ENCODE assay signal across 22 mouse cellular contexts in genomic region chr4:117612713-117613112, GRCm38 (mm10).
DNase-seq lines count a peak whose midpoint lies in the region; ATAC-seq lines count a peak whose summit lies in the region.
"Had no signal": no experiment of that assay in that cellular context is flagged by ENCODE, and none has a peak within 500 bp of the region (broad histone marks: within the 10 kb centered on the region; RNA-seq: fewer than 3 reads in every experiment).

No protein-coding gene starts in this region.

- no peaks in the 10 kb centered on the region for H3K9me3 ChIP-seq in liver, embryonic 11.5 days (ENCODE audit: control insufficient read depth, low read length)
- H3K9me3 ChIP-seq in kidney, embryonic 15.5 days (replicated peaks) = no peaks in the 10 kb centered on the region
- H3K9me3 ChIP-seq: forebrain, embryonic 10.5 days; G1E; heart, embryonic 15.5 days; lung, embryonic 15.5 days had no signal

- H3K4me3 ChIP-seq in liver, embryonic 11.5 days (ENCODE audit: low read depth, low read length) = no peak overlapping the region
- no peak overlapping the region for H3K4me3 ChIP-seq in kidney, embryonic 15.5 days (replicated peaks)
- H3K4me3 ChIP-seq: forebrain, embryonic 10.5 days; heart, embryonic 15.5 days; lung, embryonic 15.5 days had no signal

- ATAC-seq in liver, embryonic 11.5 days (replicated peaks; ENCODE audit: low FRiP score) = peak; percentile 58
- peak; percentile 34; the same call in 1 of the 2 replicates for ATAC-seq in megakaryocyte-erythroid progenitor cell, adult 5-6 weeks (replicated peaks; ENCODE audit: low FRiP score, low TSS enrichment, poor library complexity, severe bottlenecking)
- ATAC-seq in kidney, embryonic 15.5 days (replicated peaks; ENCODE audit: low FRiP score) = no peak
- ATAC-seq: forebrain, embryonic 16.5 days; hindbrain, postnatal 0 days; Patski had no signal

- H3K4me2 ChIP-seq in liver, embryonic 11.5 days = no peak overlapping the region
- H3K4me2 ChIP-seq in kidney, embryonic 15.5 days = no peak overlapping the region
- H3K4me2 ChIP-seq: heart, embryonic 15.5 days; lung, embryonic 15.5 days had no signal

- peak; percentile 88 for DNase-seq in heart, adult 11 months
- no peak for DNase-seq in heart, postnatal 10 days
- peak; percentile 65 for DNase-seq in ZHBTc4 (ENCODE audit: low read depth, low spot score)
- no peak for DNase-seq in liver, embryonic 11.5 days (ENCODE audit: low spot score)
- no peak for DNase-seq in adrenal gland, postnatal 36 days
- no peak for DNase-seq in frontal cortex, adult 2 months (ENCODE audit: extremely low spot score in 1 of 2, low spot score in 1 of 2)
- DNase-seq: adrenal gland, adult 2 months; cerebellum, adult 11-12 months; cerebellum, postnatal 14 days; kidney, adult 18-20 months; kidney, postnatal 10 days; lung, postnatal 36 days; thymus, postnatal 25 days had no signal

- no peak overlapping the region for H3K27ac ChIP-seq in liver, embryonic 11.5 days (ENCODE audit: low read depth, low read length)
- no peak overlapping the region for H3K27ac ChIP-seq in kidney, embryonic 15.5 days
- H3K27ac ChIP-seq: forebrain, embryonic 10.5 days; heart, embryonic 15.5 days; hindbrain, postnatal 0 days; lung, embryonic 15.5 days had no signal

- no peaks in the 10 kb centered on the region for H3K27me3 ChIP-seq in liver, embryonic 11.5 days (replicated peaks; ENCODE audit: control insufficient read depth, insufficient read depth, low read length)
- no peaks in the 10 kb centered on the region for H3K27me3 ChIP-seq in kidney, embryonic 15.5 days
- H3K27me3 ChIP-seq: heart, embryonic 15.5 days; lung, embryonic 15.5 days; Patski had no signal

- peaks cover 39% of the 10 kb centered on the region for H3K4me1 ChIP-seq in liver, embryonic 11.5 days (replicated peaks; ENCODE audit: control insufficient read depth, insufficient read depth, low read length)
- peaks cover 21% of the 10 kb centered on the region for H3K4me1 ChIP-seq in kidney, embryonic 15.5 days
- H3K4me1 ChIP-seq: lung, embryonic 15.5 days had no signal

- intact Hi-C loops in heart, postnatal 10 days (cut with DNase I) = no loop called here

- H3K36me3 ChIP-seq in liver, embryonic 11.5 days (ENCODE audit: control insufficient read depth, insufficient read depth, low read length) = peaks cover 12% of the 10 kb centered on the region
- peaks cover 68% of the 10 kb centered on the region for H3K36me3 ChIP-seq in kidney, embryonic 15.5 days

- H3K9ac ChIP-seq in liver, embryonic 11.5 days (ENCODE audit: low read depth, low read length) = no peak overlapping the region
- no peak overlapping the region for H3K9ac ChIP-seq in kidney, embryonic 15.5 days
- H3K9ac ChIP-seq: heart, embryonic 15.5 days; lung, embryonic 15.5 days had no signal

- 76% methylated on average over 5 of the region's 5 CpGs for WGBS in liver, embryonic 11.5 days
- 93% methylated on average over 5 of the region's 5 CpGs for WGBS in kidney, embryonic 15.5 days

Comparison
In these comparisons a context has a peak if more than half of its experiments do, and no peak if none do; other contexts are left out.
1. DNase-seq: peak in heart, adult 11 months (single experiment) and ZHBTc4 (single experiment); none in heart, postnatal 10 days (0 of 2), liver, embryonic 11.5 days (single experiment), adrenal gland, postnatal 36 days (0 of 2) and frontal cortex, adult 2 months (0 of 2).